In the genomic region with DNA sequence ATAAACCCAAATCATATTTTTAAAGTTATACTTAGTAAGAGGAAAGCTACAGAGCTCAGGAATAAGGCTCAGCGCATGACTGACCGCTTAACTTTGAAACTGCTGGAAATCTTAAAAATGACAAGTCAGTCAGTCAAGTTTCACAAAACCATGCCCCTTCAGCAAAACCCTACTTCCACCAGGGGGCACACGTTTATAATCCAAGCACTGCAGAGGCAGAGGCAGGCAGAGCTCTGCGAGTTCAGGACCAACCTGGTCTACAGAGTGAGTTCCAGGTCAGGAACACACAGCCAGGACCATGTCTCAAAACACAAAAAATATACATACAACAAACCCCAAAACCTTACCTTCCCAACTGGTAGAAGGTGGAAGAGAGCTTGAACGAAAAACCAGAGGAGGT, we compare ENCODE assay signal across 10 mouse cellular contexts. TPM values are rescaled to one million over a fixed set of nuclear protein-coding genes. Genes with fewer than 3 reads are reported as not detected.
A peak's percentile ranks its signal among the peaks of the same experiment; 100 is the strongest.
DNase-seq lines count a peak whose midpoint lies in the region; ATAC-seq and TF ChIP-seq lines count a peak whose summit lies in the region.
"Had no signal": no experiment of that assay in that cellular context is flagged by ENCODE, and none has a peak within 500 bp of the region (broad histone marks: within the 10 kb centered on the region; RNA-seq: fewer than 3 reads in every experiment).

No protein-coding gene starts in this region.

- no peak for ATAC-seq in midbrain, postnatal 0 days (ENCODE audit: low FRiP score)
- no peak for ATAC-seq in midbrain, embryonic 14.5 days (ENCODE audit: low FRiP score, low TSS enrichment)
- ATAC-seq in megakaryocyte progenitor cell, adult 5-6 weeks (replicated peaks; ENCODE audit: poor library complexity), result peak; percentile 80
- ATAC-seq in forebrain, embryonic 14.5 days, result no peak

- H3K9me3 ChIP-seq in midbrain, postnatal 0 days (ENCODE audit: low read length), result no peaks in the 10 kb centered on the region
- no peaks in the 10 kb centered on the region for H3K9me3 ChIP-seq in midbrain, embryonic 14.5 days (ENCODE audit: control insufficient read depth, low read length)
- H3K9me3 ChIP-seq in limb, embryonic 10.5 days (replicated peaks), result no peaks in the 10 kb centered on the region
- H3K9me3 ChIP-seq in forebrain, embryonic 14.5 days (replicated peaks; ENCODE audit: control insufficient read depth, low read length), result no peaks in the 10 kb centered on the region
- H3K9me3 ChIP-seq: heart, embryonic 13.5 days; midbrain, embryonic 10.5 days had no signal

- H3K27me3 ChIP-seq in midbrain, postnatal 0 days (ENCODE audit: insufficient read depth, low read length), result no peaks in the 10 kb centered on the region
- H3K27me3 ChIP-seq in midbrain, embryonic 14.5 days (ENCODE audit: control insufficient read depth, insufficient read depth, low read length), result no peaks in the 10 kb centered on the region
- no peaks in the 10 kb centered on the region for H3K27me3 ChIP-seq in limb, embryonic 10.5 days (ENCODE audit: low read depth, poor library complexity, severe bottlenecking)
- H3K27me3 ChIP-seq in forebrain, embryonic 14.5 days (replicated peaks; ENCODE audit: control insufficient read depth, insufficient read depth, low read length), result no peaks in the 10 kb centered on the region
- H3K27me3 ChIP-seq: heart, embryonic 13.5 days had no signal

- H3K4me1 ChIP-seq in midbrain, postnatal 0 days (ENCODE audit: insufficient read depth, low read length), result no peaks in the 10 kb centered on the region
- no peaks in the 10 kb centered on the region for H3K4me1 ChIP-seq in midbrain, embryonic 14.5 days (ENCODE audit: control insufficient read depth, insufficient read depth, low read length)
- H3K4me1 ChIP-seq in limb, embryonic 10.5 days, result no peaks in the 10 kb centered on the region
- H3K4me1 ChIP-seq in forebrain, embryonic 14.5 days (ENCODE audit: control insufficient read depth, insufficient read depth, low read length), result no peaks in the 10 kb centered on the region
- H3K4me1 ChIP-seq: heart, embryonic 13.5 days; midbrain, embryonic 10.5 days had no signal

- 97% methylated on average over 5 of the region's 5 CpGs for WGBS in midbrain, postnatal 0 days
- WGBS in midbrain, embryonic 14.5 days, result 92% methylated on average over 5 of the region's 5 CpGs
- 90% methylated on average over 5 of the region's 5 CpGs for WGBS in limb, embryonic 10.5 days
- 91% methylated on average over 5 of the region's 5 CpGs for WGBS in forebrain, embryonic 14.5 days

- no peak overlapping the region for H3K4me2 ChIP-seq in midbrain, postnatal 0 days (ENCODE audit: low read depth, low read length, poor library complexity, severe bottlenecking)
- H3K4me2 ChIP-seq in midbrain, embryonic 14.5 days (ENCODE audit: low read length), result no peak overlapping the region
- no peak overlapping the region for H3K4me2 ChIP-seq in forebrain, embryonic 14.5 days (ENCODE audit: low read length)
- H3K4me2 ChIP-seq: heart, embryonic 13.5 days had no signal

- peak; percentile 36 for TF ChIP-seq CTCF in midbrain, postnatal 0 days (IDR thresholded peaks at IDR 0.05)

- H3K4me3 ChIP-seq in midbrain, postnatal 0 days (ENCODE audit: low read depth, low read length), result no peak overlapping the region
- no peak overlapping the region for H3K4me3 ChIP-seq in midbrain, embryonic 14.5 days (replicated peaks; ENCODE audit: low read depth, low read length)
- no peak overlapping the region for H3K4me3 ChIP-seq in limb, embryonic 10.5 days
- H3K4me3 ChIP-seq in forebrain, embryonic 14.5 days (ENCODE audit: low read depth, low read length), result no peak overlapping the region
- H3K4me3 ChIP-seq: heart, embryonic 13.5 days; midbrain, embryonic 10.5 days had no signal

- peaks cover 44% of the 10 kb centered on the region for H3K36me3 ChIP-seq in midbrain, postnatal 0 days (ENCODE audit: insufficient read depth, low read length)
- peaks cover 89% of the 10 kb centered on the region for H3K36me3 ChIP-seq in midbrain, embryonic 14.5 days (ENCODE audit: control insufficient read depth, insufficient read depth, low read length)
- peaks cover 99% of the 10 kb centered on the region for H3K36me3 ChIP-seq in limb, embryonic 10.5 days
- peaks cover 94% of the 10 kb centered on the region for H3K36me3 ChIP-seq in forebrain, embryonic 14.5 days (ENCODE audit: control insufficient read depth, insufficient read depth, low read length)

- no peak overlapping the region for H3K9ac ChIP-seq in midbrain, postnatal 0 days (replicated peaks; ENCODE audit: low read length, poor library complexity, severe bottlenecking)
- no peak overlapping the region for H3K9ac ChIP-seq in midbrain, embryonic 14.5 days (replicated peaks; ENCODE audit: low read length)
- no peak overlapping the region for H3K9ac ChIP-seq in forebrain, embryonic 14.5 days (ENCODE audit: low read length)
- H3K9ac ChIP-seq: heart, embryonic 13.5 days had no signal

- no peak overlapping the region for H3K27ac ChIP-seq in midbrain, postnatal 0 days (ENCODE audit: low read depth, low read length)
- H3K27ac ChIP-seq in midbrain, embryonic 14.5 days (replicated peaks; ENCODE audit: low read depth, low read length), result no peak overlapping the region
- no peak overlapping the region for H3K27ac ChIP-seq in limb, embryonic 10.5 days
- H3K27ac ChIP-seq in forebrain, embryonic 14.5 days (ENCODE audit: low read depth, low read length), result no peak overlapping the region
- H3K27ac ChIP-seq: heart, embryonic 13.5 days; midbrain, embryonic 10.5 days had no signal

- DNase-seq in midbrain, postnatal 0 days (ENCODE audit: low spot score), result no peak
- DNase-seq in midbrain, embryonic 14.5 days, result no peak
- DNase-seq in ZHBTc4 (ENCODE audit: low read depth, low spot score), result peak; percentile 77
- no peak for DNase-seq in ovary, postnatal 10 days (ENCODE audit: low spot score)
- no peak for DNase-seq in limb, embryonic 10.5 days (ENCODE audit: low spot score)
- no peak for DNase-seq in forebrain, embryonic 14.5 days (ENCODE audit: low spot score)
- DNase-seq: right cerebral cortex, adult 18-20 months had no signal

RNA-seq across cellular contexts. Expression of a gene that starts 14.5 kb away (rescaled TPM):
- total RNA-seq in midbrain, postnatal 0 days (2014; rRNA removed), result 22.1 and 22.3 TPM in 2 replicates
- polyA plus RNA-seq in midbrain, postnatal 0 days (2015; fragmentation: Nextera tagmentation; extraction: Ambion mirVana), result 20.2 and 20.3 TPM in 2 replicates
- 28.1 and 43.3 TPM in 2 replicates for polyA plus RNA-seq in midbrain, embryonic 14.5 days (2014; fragmentation: Nextera tagmentation; extraction: Ambion mirVana)
- 243 and 247 TPM in 2 replicates for total RNA-seq in megakaryocyte progenitor cell, adult 5-6 weeks (2015)
- 206 and 228 TPM in 2 replicates for total RNA-seq in megakaryocyte progenitor cell, adult 5-6 weeks (2017)
- polyA plus RNA-seq in limb, embryonic 10.5 days (2016; fragmentation: Nextera tagmentation; extraction: Ambion mirVana), result 163 and 166 TPM in 2 replicates
- polyA plus RNA-seq in forebrain, embryonic 14.5 days (2014; fragmentation: Nextera tagmentation; extraction: Ambion mirVana), result 68.9 and 72.4 TPM in 2 replicates
